9 mouse cellular contexts compared by ENCODE assay signal in the genomic region with DNA sequence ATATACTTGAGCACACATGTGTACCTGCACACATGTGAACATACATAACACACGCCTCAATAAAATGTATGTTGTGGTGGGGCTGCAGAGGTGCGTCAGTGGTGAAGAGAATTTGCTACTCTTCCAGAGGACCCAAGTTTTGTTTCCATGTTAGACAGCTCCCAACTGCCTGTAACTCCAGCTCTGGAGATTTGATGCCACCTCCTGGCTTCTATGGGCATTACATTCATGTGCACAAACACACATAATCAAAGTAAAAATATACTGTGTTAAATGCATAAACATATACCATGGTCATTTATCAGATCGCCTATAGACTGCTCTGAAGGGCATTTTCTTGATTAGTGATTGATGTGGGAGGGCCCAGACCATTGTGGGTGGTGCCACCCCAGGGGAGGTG. TPM values are rescaled to one million over a fixed set of nuclear protein-coding genes. Genes with fewer than 3 reads are reported as not detected.
DNase-seq lines count a peak whose midpoint lies in the region; ATAC-seq and TF ChIP-seq lines count a peak whose summit lies in the region.
"Had no signal": no experiment of that assay in that cellular context is flagged by ENCODE, and none has a peak within 500 bp of the region (broad histone marks: within the 10 kb centered on the region; RNA-seq: fewer than 3 reads in every experiment).

No protein-coding gene starts in this region.

- ATAC-seq in heart, embryonic 11.5 days (replicated peaks; ENCODE audit: insufficient number of reproducible peaks, low FRiP score, low TSS enrichment): no peak
- peak; percentile 61 for ATAC-seq in megakaryocyte, adult 5-6 weeks (ENCODE audit: poor library complexity, severe bottlenecking)

- WGBS in heart, adult 2 months: 43% methylated on average over 3 of the region's 3 CpGs
- 35% methylated on average over 3 of the region's 3 CpGs for WGBS in heart, embryonic 11.5 days (ENCODE audit: insufficient replicate concordance)

- H3K36me3 ChIP-seq in heart, adult 2 months (ENCODE audit: control insufficient read depth, insufficient read depth, low read length): no peaks in the 10 kb centered on the region
- no peaks in the 10 kb centered on the region for H3K36me3 ChIP-seq in heart, embryonic 11.5 days (ENCODE audit: control insufficient read depth, insufficient read depth, low read length)

- H3K79me2 ChIP-seq in heart, adult 2 months (replicated peaks; ENCODE audit: control insufficient read depth, insufficient read depth, low read length): no peaks in the 10 kb centered on the region

- no peaks in the 10 kb centered on the region for H3K9me3 ChIP-seq in heart, embryonic 11.5 days (replicated peaks; ENCODE audit: control insufficient read depth, low read length)

- H3K9ac ChIP-seq in heart, adult 2 months (ENCODE audit: low read depth, low read length): no peak overlapping the region
- H3K9ac ChIP-seq in heart, embryonic 11.5 days (ENCODE audit: low read depth, low read length): no peak overlapping the region

- TF ChIP-seq EP300 in heart, adult 2 months (IDR thresholded peaks at IDR 0.05; ENCODE audit: insufficient read depth, low read depth, low read length): no peak

- no peak overlapping the region for H3K4me3 ChIP-seq in heart, adult 2 months
- no peak overlapping the region for H3K4me3 ChIP-seq in heart, embryonic 11.5 days (ENCODE audit: low read depth, low read length)

- no peak overlapping the region for H3K27ac ChIP-seq in heart, adult 2 months
- H3K27ac ChIP-seq in heart, embryonic 11.5 days (ENCODE audit: low read depth, low read length): no peak overlapping the region

- H3K27me3 ChIP-seq in heart, adult 2 months (ENCODE audit: control insufficient read depth, insufficient read depth, low read length): no peaks in the 10 kb centered on the region
- no peaks in the 10 kb centered on the region for H3K27me3 ChIP-seq in heart, embryonic 11.5 days (ENCODE audit: control insufficient read depth, insufficient read depth, low read length)

- TF ChIP-seq CTCF in heart, adult 2 months (IDR thresholded peaks at IDR 0.05): peak; percentile 85

- no peak for TF ChIP-seq POLR2A in heart, adult 2 months (IDR thresholded peaks at IDR 0.05; ENCODE audit: insufficient read depth, low read depth, low read length)

- no peaks in the 10 kb centered on the region for H3K4me1 ChIP-seq in heart, adult 2 months (ENCODE audit: control insufficient read depth, insufficient read depth, low read length)
- H3K4me1 ChIP-seq in heart, embryonic 11.5 days (ENCODE audit: control insufficient read depth, insufficient read depth, low read length): 0 out of 2 replicates have a peak, but pooled peaks cover 6% of the 10 kb centered on the region

- no peak overlapping the region for H3K4me2 ChIP-seq in heart, embryonic 11.5 days

- intact Hi-C loops in heart, adult 2 months (cut with DNase I): loop anchor here (1.0 to 10.0 kb wide), 5 partner anchors 75 to 668 kb away; no protein-coding TSS in a partner anchor
- intact Hi-C loops in heart, postnatal 14 days (cut with DNase I): loop anchor here (1.0 to 10.0 kb wide), 5 partner anchors 75 to 678 kb away; partner anchors contain the start of genes Anapc13 and Cep63

- DNase-seq in heart, adult 2 months: peak; percentile 48
- peak; percentile 72 for DNase-seq in R1 (ENCODE audit: low read depth, low spot score)
- peak; percentile 45 to 70 for DNase-seq in cerebellum, postnatal 4 days (ENCODE audit: low spot score in 2 of 2)
- DNase-seq in heart, postnatal 14 days: peak; percentile 60 to 76
- DNase-seq in layer of hippocampus, postnatal 36 days: peak; percentile 29 to 62
- DNase-seq in spleen, postnatal 14 days (ENCODE audit: low spot score in 2 of 2): peak; percentile 31 to 67

RNA-seq across cellular contexts. Expression of gene 1300017J02Rik, which starts 2.2 kb away (rescaled TPM):
- total RNA-seq in heart, adult 2 months (2021): under 1 TPM in 1 of 2 experiments, not detected in 1; 0.16 TPM
- polyA plus RNA-seq in heart, adult 2 months (2012; rRNA removed): 0.18 TPM in 1 of 2 replicates, not detected in the other
- polyA plus RNA-seq in heart, embryonic 11.5 days (2014; fragmentation: Nextera tagmentation; extraction: Ambion mirVana): 7.3 and 7.9 TPM in 2 replicates
- total RNA-seq in heart, postnatal 14 days (2021): under 1 TPM; 0.34 to 0.45 TPM
- under 1 TPM in 1 of 2 experiments, not detected in 1; 0.15 TPM for total RNA-seq in layer of hippocampus, postnatal 36 days (2021)
- total RNA-seq in megakaryocyte, adult 5-6 weeks (2015): 0.89 and 2.3 TPM in 2 replicates
- 1.7 and 2.4 TPM in 2 replicates for total RNA-seq in megakaryocyte, adult 5-6 weeks (2017)
- polyA plus RNA-seq: stomach, embryonic 14.5 days had no signal

RNA-seq across cellular contexts. Expression of gene Topbp1, which starts 2.3 kb away (rescaled TPM):
- 10 to 100 TPM in 1 of 2 experiments, 1 to 10 TPM in 1; 7.6 to 12.2 TPM for total RNA-seq in heart, adult 2 months (2021)
- polyA plus RNA-seq in heart, adult 2 months (2012; rRNA removed): 4.1 and 6.8 TPM in 2 replicates
- polyA plus RNA-seq in heart, embryonic 11.5 days (2014; fragmentation: Nextera tagmentation; extraction: Ambion mirVana): 53.8 and 58.2 TPM in 2 replicates
- total RNA-seq in heart, postnatal 14 days (2021): 10 to 100 TPM; 12.8 to 17.6 TPM
- 10 to 100 TPM; 20.2 to 21.0 TPM for total RNA-seq in layer of hippocampus, postnatal 36 days (2021)
- total RNA-seq in megakaryocyte, adult 5-6 weeks (2015): 111 and 113 TPM in 2 replicates
- 130 and 151 TPM in 2 replicates for total RNA-seq in megakaryocyte, adult 5-6 weeks (2017)

Comparison
In these comparisons a context has a peak if more than half of its experiments do, and no peak if none do; other contexts are left out.
1. RNA of gene Topbp1, which starts 2.3 kb away (total RNA-seq): 111 to 151 TPM in megakaryocyte, adult 5-6 weeks; 20.2 to 21.0 TPM in layer of hippocampus, postnatal 36 days, 12.8 to 17.6 TPM in heart, postnatal 14 days and 7.6 to 12.2 TPM in heart, adult 2 months; every median in the first group is over 4 times any median in the second.
2. Peak in every context shown above with its lines, with median percentiles within 50 percentile points of each other: DNase-seq.